Mouse (Mus musculus) stomach, embryonic 16.5 days (tissue): Measurements from ENCODE around the gene Nme3. TPM values are rescaled to one million over a fixed set of nuclear protein-coding genes. Genes with fewer than 3 reads are reported as not detected.
"Not testable (repeated sequence)": the region's sequence is repeated elsewhere in the genome, so short reads cannot be mapped to it uniquely, and the experiment has no call there.

Source experiments
- ATAC-seq: fragments of 200-750 bp; cut with Nextera tagmentation; 2 replicates; pipeline ENCODE4 v1.8.0; 2017; ENCODE audit warnings: moderate number of reproducible peaks, moderate TSS enrichment; ENCODE audit not compliant: insufficient read depth, low FRiP score
- H3K27ac ChIP-seq: fragments of 300-500 bp; sonication (generic); 2 replicates; pipeline ENCODE4 v1.5.1; 2014; ENCODE audit warnings: low read length
- H3K27me3 ChIP-seq: fragments of 300-500 bp; sonication (generic); 2 replicates; pipeline ENCODE4 v1.6.1; 2014; ENCODE audit warnings: low read length, control low read depth, mixed read lengths; ENCODE audit not compliant: control insufficient read depth, insufficient read depth
- H3K36me3 ChIP-seq: fragments of 300-500 bp; sonication (generic); 2 replicates; pipeline ENCODE4 v1.6.1; 2014; ENCODE audit warnings: low read length; ENCODE audit not compliant: control insufficient read depth, insufficient read depth
- H3K4me1 ChIP-seq: fragments of 300-500 bp; sonication (generic); 2 replicates; pipeline ENCODE4 v1.6.1; 2014; ENCODE audit warnings: low read length, control low read depth, mixed read lengths; ENCODE audit not compliant: control insufficient read depth, insufficient read depth
- H3K4me2 ChIP-seq: fragments of 300-500 bp; sonication (generic); 2 replicates; pipeline ENCODE4 v1.6.1; 2014; ENCODE audit warnings: low read depth, low read length, mixed read lengths
- H3K4me3 ChIP-seq: fragments of 300-500 bp; sonication (generic); replicated peaks from 2 replicates; pipeline ENCODE4 v1.5.1; 2014; ENCODE audit warnings: mild to moderate bottlenecking, low read length
- H3K9ac ChIP-seq: fragments of 300-500 bp; sonication (generic); 2 replicates; pipeline ENCODE4 v1.6.1; 2014; ENCODE audit warnings: low read length
- H3K9me3 ChIP-seq: fragments of 300-500 bp; sonication (generic); replicated peaks from 2 replicates; pipeline ENCODE4 v1.6.1; 2016; ENCODE audit warnings: low read length, control low read depth; ENCODE audit not compliant: control insufficient read depth
- WGBS: fragments of 180-500 bp; shearing (Covaris S2); extraction: QIAGEN DNeasy Blood & Tissue Kit; methylation state at CpG from one replicate; pipeline ENCODE4 v1.1.7; 2014; 5-methylcytosine and 5-hydroxymethylcytosine counted together
- polyA plus RNA-seq: library from polyadenylated mRNA; unstranded; fragments of >200 nt; fragmentation: Nextera tagmentation; extraction: Ambion mirVana; gene quantifications from 2 replicates; pipeline ENCODE4 v1.2.1, GENCODE M21; 2015

Nme3 gene
- polyA plus RNA-seq, 1 experiment from 2014 or later = 64.8 TPM

DNA sequence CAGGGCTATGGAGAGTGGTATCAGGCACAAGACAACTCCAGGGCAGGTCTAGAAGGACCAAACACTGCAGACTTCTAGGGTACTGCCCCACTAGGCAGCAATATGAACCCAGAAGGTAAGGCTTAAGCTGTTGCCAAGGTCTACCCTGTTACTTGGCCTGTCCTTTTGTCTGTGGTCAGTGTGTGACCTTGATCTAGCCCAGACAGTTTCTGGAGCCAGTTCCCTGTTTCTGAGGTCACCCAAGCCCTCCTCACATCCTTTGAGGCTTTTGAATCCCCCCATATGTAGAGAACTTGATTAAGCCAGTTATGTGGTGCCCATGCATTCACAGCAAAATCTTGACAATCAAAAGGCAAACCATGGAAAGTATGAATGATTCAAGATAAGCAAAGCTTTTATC, 39.4 kb downstream of the Nme3 start:
- Histone ChIP-seq H3K9me3 (no peaks in the 10 kb centered on the region), H3K4me2 (peak overlapping the region; percentile 86), H3K4me1 (peaks cover 20% of the 10 kb centered on the region), H3K36me3 (no peaks in the 10 kb centered on the region), H3K27me3 (no peaks in the 10 kb centered on the region), H3K27ac (no peak overlapping the region), H3K4me3 (peak overlapping the region; percentile 97), H3K9ac (peak overlapping the region; percentile 83)
- no peak for ATAC-seq

GRCm38 (mm10) chr17:24936259-24937237, 40.2 kb downstream of the Nme3 start, which contains the start of gene Mapk8ip3:
TSS of gene Mapk8ip3 (minus strand) at chr17:24936977.
- H3K4me2 ChIP-seq = peak within 1 kb of the TSS; percentile 86
- under 1% methylated on average over 78 of the region's 78 CpGs for WGBS
- peaks cover 20% of the 10 kb centered on the region for H3K4me1 ChIP-seq
- peak; percentile 97 for ATAC-seq
- peak within 1 kb of the TSS; percentile 82 for H3K27ac ChIP-seq
- H3K4me3 ChIP-seq = peak within 1 kb of the TSS; percentile 97
- H3K27me3 ChIP-seq = no peaks in the 10 kb centered on the region
- no peaks in the 10 kb centered on the region for H3K9me3 ChIP-seq
- peak within 1 kb of the TSS; percentile 83 for H3K9ac ChIP-seq
- no peaks in the 10 kb centered on the region for H3K36me3 ChIP-seq

- H3K36me3 ChIP-seq = no peaks in the 10 kb centered on the region
- WGBS = 40% methylated on average over 6 of the region's 6 CpGs
- ATAC-seq = no peak
These were observed 41.0 kb downstream of the Nme3 start for GRCm38 (mm10) chr17:24937266-24937665.

DNA sequence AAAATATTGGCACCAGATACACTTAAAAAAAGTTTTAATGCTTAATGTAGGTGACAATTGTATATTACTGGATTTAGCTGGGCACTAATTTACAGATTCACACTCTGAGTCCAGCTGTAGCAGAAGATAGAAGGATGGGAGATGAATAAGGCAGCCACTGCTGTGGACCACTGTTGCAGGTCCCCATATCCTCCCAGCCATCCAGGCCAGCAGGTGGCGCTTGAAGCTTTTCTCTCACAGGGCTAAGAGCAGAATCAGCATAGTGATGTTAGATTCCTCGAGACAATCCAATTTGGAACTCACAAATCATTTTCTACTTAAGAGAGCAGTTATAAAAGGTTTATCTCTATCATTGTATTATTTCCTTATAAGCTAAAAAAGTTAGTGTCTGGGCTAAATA, 46.2 kb downstream of the Nme3 start:
- peak; percentile 72; the same call in 1 of the 2 replicates for ATAC-seq
- H3K4me1 ChIP-seq, H3K27me3 ChIP-seq, H3K4me3 ChIP-seq, H3K4me2 ChIP-seq, H3K27ac ChIP-seq, H3K9ac ChIP-seq, H3K36me3 ChIP-seq, H3K9me3 ChIP-seq: not testable (repeated sequence)
- WGBS = 9% methylated on average over 2 of the region's 2 CpGs

More at GRCm38 (mm10) chr17:24937266-24937665, 41.0 kb downstream of the Nme3 start:
- Histone ChIP-seq H3K4me2 (peak overlapping the region; percentile 86), H3K27me3 (no peaks in the 10 kb centered on the region), H3K9ac (peak overlapping the region; percentile 83), H3K27ac (peak overlapping the region; percentile 82), H3K4me3 (peak overlapping the region; percentile 97), H3K4me1 (peaks cover 20% of the 10 kb centered on the region), H3K9me3 (no peaks in the 10 kb centered on the region)

DNA sequence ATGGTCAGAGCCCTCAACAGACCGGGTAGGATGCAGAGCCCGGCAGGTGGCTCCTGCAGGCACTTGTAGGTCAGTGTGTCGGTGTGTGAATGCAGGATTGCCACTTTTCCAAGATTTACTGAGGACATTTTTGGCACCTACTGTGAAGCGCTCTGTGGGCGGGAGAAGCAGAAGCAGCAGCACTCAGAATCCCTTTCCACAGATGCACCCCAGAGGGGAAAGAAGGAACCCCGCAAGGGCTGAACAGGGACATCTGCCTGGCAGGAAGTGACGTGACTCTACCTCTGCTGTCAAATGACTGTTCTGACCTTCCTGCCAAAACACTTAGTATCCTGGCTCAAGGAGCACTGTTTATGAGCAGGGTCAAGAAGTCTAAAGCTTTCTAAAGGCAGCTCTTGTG, 46.7 kb downstream of the Nme3 start:
- Histone ChIP-seq H3K27ac (no peak overlapping the region), H3K4me3 (no peak overlapping the region), H3K9me3 (no peaks in the 10 kb centered on the region), H3K36me3 (peaks cover 4% of the 10 kb centered on the region), H3K4me1 (no peaks in the 10 kb centered on the region), H3K27me3 (no peaks in the 10 kb centered on the region), H3K4me2 (no peak overlapping the region), H3K9ac (no peak overlapping the region)
- WGBS = 89% methylated on average over 7 of the region's 7 CpGs
- no peak for ATAC-seq

DNA sequence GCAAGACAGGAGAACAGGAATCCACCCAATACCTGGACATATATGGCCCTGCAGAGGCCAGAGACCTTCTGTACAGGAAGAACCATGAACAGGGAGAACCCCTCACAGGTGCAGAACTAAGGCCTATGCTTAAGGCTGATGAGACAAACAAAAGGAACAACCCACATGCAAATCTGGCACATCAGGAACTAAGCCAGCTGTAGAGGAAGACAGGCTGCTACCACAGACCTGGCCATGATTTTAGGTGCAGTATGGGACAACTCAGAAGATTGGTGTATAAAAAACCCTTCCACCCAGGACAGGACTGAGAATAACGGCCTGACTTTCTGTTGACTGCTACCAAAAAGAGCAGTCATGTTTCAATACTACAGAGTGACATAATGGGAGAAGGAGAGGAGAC, 47.3 kb downstream of the Nme3 start:
- H3K9me3 ChIP-seq, H3K9ac ChIP-seq, H3K4me2 ChIP-seq, H3K27me3 ChIP-seq, H3K4me3 ChIP-seq, H3K4me1 ChIP-seq, ATAC-seq, H3K27ac ChIP-seq, H3K36me3 ChIP-seq: not testable (repeated sequence)
- WGBS = 85% methylated on average over 1 of the region's 1 CpGs

Other genes with a start within 250 kb of the Nme3 start
- 38.0 and 39.0 TPM in 2 replicates for gene Slc9a3r2, start 246.2 kb upstream of the Nme3 start, polyA plus RNA-seq
- gene Npw, start 238.0 kb upstream of the Nme3 start, polyA plus RNA-seq = 0.37 and 0.39 TPM in 2 replicates
- 13.6 and 13.7 TPM in 2 replicates for gene Zfp598, start 226.8 kb upstream of the Nme3 start, polyA plus RNA-seq
- 6.1 and 6.2 TPM in 2 replicates for gene Syngr3, start 206.5 kb upstream of the Nme3 start, polyA plus RNA-seq
- gene Gfer, start 200.3 kb upstream of the Nme3 start, polyA plus RNA-seq = 34.5 and 35.2 TPM in 2 replicates
- gene Noxo1, start 200.3 kb upstream of the Nme3 start, polyA plus RNA-seq = 3.8 and 5.8 TPM in 2 replicates
- gene Tbl3, start 188.8 kb upstream of the Nme3 start, polyA plus RNA-seq = 63.6 and 70.4 TPM in 2 replicates
- 0.14 TPM in 1 of 2 replicates, not detected in the other for gene Rnf151, start 178.4 kb upstream of the Nme3 start, polyA plus RNA-seq
- gene Rps2, start 178.4 kb upstream of the Nme3 start, polyA plus RNA-seq = 1,212 and 1,230 TPM in 2 replicates
- gene Ndufb10, start 172.0 kb upstream of the Nme3 start, polyA plus RNA-seq = 225 and 246 TPM in 2 replicates
- gene Rpl3l, start 168.7 kb upstream of the Nme3 start, polyA plus RNA-seq = 0.25 and 0.57 TPM in 2 replicates
- gene Msrb1, start 159.9 kb upstream of the Nme3 start, polyA plus RNA-seq = 40.3 and 45.5 TPM in 2 replicates
- gene Hs3st6, start 143.5 kb upstream of the Nme3 start, polyA plus RNA-seq = 0.81 and 1.0 TPM in 2 replicates
- gene Meiob, start 92.2 kb upstream of the Nme3 start, polyA plus RNA-seq = 0.10 TPM in 1 of 2 replicates, not detected in the other
- 50.9 and 53.1 TPM in 2 replicates for gene Hagh, start 56.4 kb upstream of the Nme3 start, polyA plus RNA-seq
- gene Fahd1, start 46.1 kb upstream of the Nme3 start, polyA plus RNA-seq = 29.9 and 36.5 TPM in 2 replicates
- 3.7 and 4.2 TPM in 2 replicates for gene Igfals, start 30.5 kb upstream of the Nme3 start, polyA plus RNA-seq
- 44.1 and 47.9 TPM in 2 replicates for gene Nubp2, start 10.2 kb upstream of the Nme3 start, polyA plus RNA-seq
- gene Spsb3, start 9.9 kb upstream of the Nme3 start, polyA plus RNA-seq = 31.5 and 32.7 TPM in 2 replicates
- gene Eme2, start 1.4 kb upstream of the Nme3 start, polyA plus RNA-seq = 32.3 and 33.5 TPM in 2 replicates
- 91.2 and 96.2 TPM in 2 replicates for gene Mrps34, start 1.4 kb upstream of the Nme3 start, polyA plus RNA-seq
- gene Mapk8ip3, start 40.5 kb downstream of the Nme3 start, polyA plus RNA-seq = 32.8 and 33.4 TPM in 2 replicates
- 158 and 170 TPM in 2 replicates for gene Jpt2, start 64.2 kb downstream of the Nme3 start, polyA plus RNA-seq
- gene Cramp1l, start 119.3 kb downstream of the Nme3 start, polyA plus RNA-seq = 3.4 and 4.2 TPM in 2 replicates
- 21.7 TPM in 2 replicates for gene Ift140, start 119.6 kb downstream of the Nme3 start, polyA plus RNA-seq
- gene Tmem204, start 187.1 kb downstream of the Nme3 start, polyA plus RNA-seq = 24.1 and 25.2 TPM in 2 replicates
- gene Telo2, start 219.5 kb downstream of the Nme3 start, polyA plus RNA-seq = 38.9 and 39.9 TPM in 2 replicates
- 0.50 and 0.56 TPM in 2 replicates for gene Ptx4, start 224.3 kb downstream of the Nme3 start, polyA plus RNA-seq
- gene Clcn7, start 236.9 kb downstream of the Nme3 start, polyA plus RNA-seq = 21.4 and 24.7 TPM in 2 replicates